Mouse (Mus musculus) heart, postnatal 14 days (tissue): Measurements from ENCODE around the gene Anapc15. TPM values are rescaled to one million over a fixed set of nuclear protein-coding genes. Genes with fewer than 3 reads are reported as not detected.
"Not testable (repeated sequence)": the region's sequence is repeated elsewhere in the genome, so short reads cannot be mapped to it uniquely, and the experiment has no call there.

Source experiments
- DNase-seq, 2 experiments: peaks; one replicate each; pipeline ENCODE4 v3.0.0; 2021 to 2022
- intact Hi-C: fragments of 180-260 bp; cut with DNase I; formaldehyde crosslinking; loops from one replicate; pipeline ENCODE4 v1.15.1; 2025
- total RNA-seq, 2 experiments: library from RNA; stranded (reverse); gene quantifications; 2 replicates each; pipeline ENCODE4 v1.2.3; 2021

Anapc15 gene
- total RNA-seq, 2 experiments from 2014 or later = 17.1 to 21.8 TPM

GRCm38 (mm10) chr7:101884160-101884559 is 20.6 kb downstream of the Anapc15 start:
- no peak for DNase-seq
- intact Hi-C loops = no loop called here

DNA sequence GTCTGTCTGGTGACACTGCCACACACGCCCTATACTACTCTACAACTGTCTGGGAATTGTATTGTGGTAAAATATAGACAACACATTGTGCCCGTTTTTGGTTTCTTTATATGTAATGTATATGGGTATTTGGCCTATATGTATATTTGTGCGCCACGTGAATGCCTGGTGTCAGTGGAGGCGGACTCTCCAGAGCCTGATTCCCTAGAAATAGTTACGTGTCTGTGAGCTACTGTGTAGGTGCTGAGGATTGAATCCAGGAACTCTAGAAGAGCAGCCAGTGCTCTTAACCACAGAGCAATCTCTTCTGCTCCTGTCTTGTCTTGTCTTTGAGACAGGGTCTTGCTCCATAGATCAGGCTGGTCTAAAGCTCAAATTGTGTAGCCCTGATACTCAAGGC is 22.8 kb downstream of the Anapc15 start:
- intact Hi-C loops = no loop called here
- no peak for DNase-seq

DNA sequence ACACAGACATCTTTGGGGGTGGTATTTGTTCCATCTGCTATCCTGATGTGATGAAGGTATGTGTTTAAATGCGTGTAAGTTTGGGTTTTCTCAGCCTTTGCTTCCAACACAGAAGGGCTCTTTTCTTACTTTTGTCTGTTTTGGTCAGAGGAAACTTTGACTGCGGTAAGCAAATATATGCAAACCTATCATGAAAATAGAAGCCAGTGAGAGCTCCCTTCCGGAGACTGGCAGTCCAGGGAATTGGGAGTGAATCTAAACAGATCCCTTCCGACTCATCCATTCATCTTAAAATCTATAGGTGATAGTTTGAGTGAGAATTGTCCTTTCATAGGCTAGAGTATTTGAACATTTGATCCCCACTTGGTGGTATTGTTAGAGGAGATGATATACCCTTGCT is 24.9 kb downstream of the Anapc15 start:
- intact Hi-C loops = no loop called here
- no peak for DNase-seq

- intact Hi-C loops = loop anchor here (5.0 kb wide), 4 partner anchors 37 to 233 kb away; partner anchors contain the start of genes Clpb, Inppl1, Lrrc51 and Numa1
- no peak for DNase-seq
These were observed 32.2 kb downstream of the Anapc15 start for GRCm38 (mm10) chr7:101895695-101896094.

DNA sequence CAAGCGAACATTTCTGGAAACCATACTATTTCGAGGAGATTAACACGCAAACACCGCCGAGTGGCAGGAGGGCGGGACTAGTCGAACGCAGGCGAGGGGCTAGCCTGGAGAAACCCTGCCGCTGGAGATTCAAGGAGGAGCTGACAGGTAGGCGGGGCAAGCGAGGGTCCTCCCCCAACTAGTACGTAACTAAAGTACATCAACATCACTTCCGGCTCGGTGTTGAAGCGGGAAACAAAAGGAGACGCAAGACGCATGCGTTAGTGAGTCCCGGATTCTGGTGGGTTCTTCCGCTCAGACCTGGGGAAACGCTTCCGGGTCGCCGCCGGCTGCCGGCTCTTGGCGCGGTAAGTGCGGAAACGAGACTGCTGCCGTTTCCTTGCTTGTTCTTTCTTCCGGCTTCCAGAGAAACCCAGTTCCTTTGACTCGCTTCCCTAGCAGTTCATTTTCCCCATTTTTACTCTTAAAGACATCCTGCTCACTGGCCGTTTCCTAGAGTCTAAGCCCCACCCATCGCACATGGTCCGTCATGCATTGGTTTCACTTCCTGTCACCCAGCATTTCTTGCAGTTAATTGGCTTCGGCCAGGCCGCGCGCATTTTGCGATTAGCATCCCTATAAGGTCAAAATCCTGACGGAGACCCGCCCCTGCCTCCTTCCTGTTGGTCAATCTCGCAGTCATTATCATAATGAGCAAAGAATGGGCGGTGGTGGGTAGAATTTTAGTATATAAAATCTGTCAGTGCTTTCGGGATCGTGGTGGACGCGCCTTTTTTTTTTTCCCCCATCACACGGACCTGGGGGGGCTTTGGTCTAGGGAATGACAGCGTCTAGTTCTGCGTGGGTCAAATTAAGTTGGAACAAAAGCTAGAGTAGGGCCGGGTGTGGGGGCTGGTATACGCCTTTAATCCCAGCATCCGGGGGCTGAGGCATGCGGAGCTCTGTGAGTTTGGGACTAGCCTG is 32.9 kb downstream of the Anapc15 start:
- intact Hi-C loops = loop anchor here (5.0 kb wide), 4 partner anchors 36 to 234 kb away; partner anchors contain the start of genes Clpb, Inppl1, Lrrc51 and Numa1
- DNase-seq = peak; percentile 91 to 95

DNA sequence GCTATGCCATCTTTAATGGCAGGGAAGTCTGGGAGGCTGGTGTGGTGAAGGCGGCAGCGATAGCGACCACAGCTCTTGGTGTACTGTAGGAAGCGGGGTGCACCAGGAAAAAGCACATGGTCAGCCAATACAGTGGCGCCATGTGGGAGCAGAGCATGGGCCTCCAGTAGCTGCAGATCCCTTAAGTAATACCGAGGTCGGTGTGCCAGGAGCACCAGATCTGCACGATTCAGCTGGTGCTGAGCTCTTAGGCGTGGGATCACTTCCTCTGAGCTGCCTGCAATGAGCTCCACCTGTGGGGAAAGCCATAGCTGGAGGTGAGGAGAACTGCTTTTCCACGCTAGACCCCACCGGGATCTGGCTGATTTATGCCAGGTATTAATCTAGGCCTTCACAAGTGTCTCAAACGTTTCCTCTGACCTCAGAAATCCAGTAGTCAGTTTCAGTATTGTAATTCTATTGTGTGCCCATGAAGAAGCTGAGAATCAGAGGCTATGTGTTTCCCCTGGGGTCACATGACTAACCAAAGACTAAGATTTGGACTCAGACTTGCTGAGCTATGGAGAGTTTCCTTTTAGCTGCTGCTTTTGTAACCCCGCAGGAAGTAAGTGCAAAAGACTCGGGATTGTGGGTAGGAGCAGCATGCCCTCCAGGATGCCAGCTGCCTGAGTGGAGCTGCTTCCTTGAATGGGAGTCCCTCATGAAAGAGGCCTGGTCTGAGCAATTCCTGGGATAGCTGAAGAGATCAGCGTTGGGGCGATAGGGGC is 37.0 kb downstream of the Anapc15 start:
- no peak for DNase-seq
- intact Hi-C loops = no loop called here

DNA sequence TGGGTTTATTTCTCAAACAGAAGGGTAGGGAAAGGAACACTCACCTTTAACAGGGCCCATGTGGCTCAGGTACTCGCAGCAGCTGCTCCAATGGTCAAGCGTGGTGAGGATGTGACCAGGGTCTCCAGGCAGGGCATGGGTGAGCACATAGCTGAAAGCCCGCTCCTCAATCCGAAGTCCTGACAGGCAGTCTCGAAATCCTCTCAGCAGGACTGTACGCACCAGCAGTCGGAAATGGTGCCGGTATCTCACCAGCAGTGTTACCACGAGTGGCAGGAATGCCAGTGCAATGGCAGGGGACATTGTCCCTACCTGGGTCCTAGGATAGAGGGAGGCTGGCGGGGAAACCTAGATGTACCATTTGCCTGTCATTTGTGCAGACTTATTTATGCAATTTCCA is 38.5 kb downstream of the Anapc15 start:
- DNase-seq = no peak
- intact Hi-C loops = no loop called here

DNA sequence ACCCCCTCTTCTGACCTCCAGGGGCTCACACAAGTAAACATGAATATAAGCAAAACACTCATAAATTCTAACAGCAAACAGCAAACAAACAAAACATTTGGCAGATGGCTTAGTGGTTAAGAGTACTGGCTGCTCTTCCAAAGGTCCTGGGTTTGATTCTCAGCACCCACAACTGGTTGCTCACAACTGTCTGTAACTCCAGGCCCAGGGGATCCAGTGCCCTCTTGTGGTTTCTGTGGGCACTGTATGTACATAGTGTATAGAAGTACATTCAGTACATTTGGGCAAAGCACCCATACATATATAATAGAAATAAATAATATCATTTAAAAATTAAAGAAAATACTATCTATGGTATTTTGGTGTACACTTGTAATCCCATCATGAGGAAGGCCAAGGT is 39.3 kb downstream of the Anapc15 start:
- DNase-seq = no peak
- intact Hi-C loops = no loop called here

DNA sequence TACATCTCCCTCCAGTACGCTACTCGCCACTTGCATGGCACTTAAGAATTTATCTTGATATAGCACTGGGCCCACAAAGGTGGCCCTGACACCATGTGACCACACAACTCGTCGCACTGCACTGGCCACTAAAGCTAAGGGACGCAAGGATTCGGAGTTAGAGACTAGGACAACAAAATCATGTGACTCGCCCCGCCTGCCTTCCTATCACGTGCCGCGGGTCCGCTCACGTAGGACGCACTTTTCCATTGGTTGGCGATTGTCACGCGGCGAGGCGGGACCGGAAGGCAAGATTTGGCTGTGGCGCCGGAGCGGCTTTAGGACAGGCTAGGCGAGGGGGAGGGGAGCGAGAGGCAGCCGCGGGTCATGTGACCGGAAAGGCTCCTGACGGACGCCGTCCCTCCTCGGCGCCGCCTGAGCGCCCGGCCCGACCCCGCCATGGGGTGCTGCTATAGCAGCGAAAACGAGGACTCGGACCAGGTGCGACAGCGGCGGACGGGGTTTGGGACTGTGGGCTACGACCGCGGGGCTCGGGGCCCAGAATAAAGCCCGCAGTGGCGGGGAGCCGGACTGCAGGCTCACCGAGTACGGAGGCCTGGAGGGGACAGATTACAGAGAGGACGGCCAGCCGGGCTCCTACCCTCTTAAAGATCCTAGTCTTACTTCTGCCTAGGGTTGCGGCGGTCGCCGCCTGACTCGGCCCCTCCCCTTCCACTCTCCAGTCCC is 42.2 kb downstream of the Anapc15 start, which contains the start of gene Lamtor1:
Gene Lamtor1 (plus strand): TSS at position 344 of the 726 bp plus-strand sequence.
- intact Hi-C loops = no loop called here

DNA sequence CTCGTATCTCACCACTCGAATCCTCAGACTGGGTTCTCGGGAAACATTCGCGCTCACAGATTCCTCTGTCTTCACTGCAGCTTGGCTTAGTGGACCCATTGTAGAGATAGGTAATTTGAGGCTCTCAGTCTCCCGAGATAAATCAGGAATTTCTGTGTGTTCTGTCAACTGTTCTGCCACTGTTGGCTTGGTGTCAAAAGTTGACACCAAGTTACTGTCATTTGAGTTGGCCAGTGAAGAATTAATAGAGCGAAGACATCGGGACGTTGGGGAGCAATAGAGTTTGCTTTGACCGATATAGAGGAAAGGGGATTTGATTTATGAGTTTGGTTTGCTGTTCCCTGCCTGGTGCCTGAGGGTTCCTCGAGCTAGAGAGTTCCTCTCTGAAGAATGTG is 42.8 kb downstream of the Anapc15 start, which contains the start of gene Tomt:
Gene Tomt (minus strand): TSS at position 73 of the 395 bp plus-strand sequence.
- DNase-seq = no peak
- intact Hi-C loops = no loop called here

More for the DNA sequence above, 42.2 kb downstream of the Anapc15 start, which contains the start of gene Lamtor1:
- DNase-seq = peak; percentile 99

DNA sequence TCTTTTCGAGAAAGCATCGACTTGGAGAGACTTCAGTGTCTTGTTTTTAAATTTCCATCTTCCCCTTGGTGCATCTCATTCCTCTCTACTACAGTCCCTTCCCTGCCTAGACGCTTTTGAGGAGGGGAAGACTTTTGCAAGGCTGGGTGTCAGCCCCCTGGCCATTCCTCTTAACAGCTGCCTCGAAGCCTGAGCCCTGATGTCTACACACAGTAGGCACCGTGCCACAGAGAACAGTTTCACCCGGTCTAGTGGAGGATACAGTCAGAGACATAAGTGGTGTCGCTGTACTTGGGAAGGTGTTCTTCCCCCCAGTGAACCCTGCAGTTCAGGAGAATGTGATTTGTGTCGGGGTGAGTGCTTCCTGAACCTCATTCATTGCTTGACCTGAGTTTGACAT is 43.2 kb downstream of the Anapc15 start:
- DNase-seq = no peak
- intact Hi-C loops = no loop called here

DNA sequence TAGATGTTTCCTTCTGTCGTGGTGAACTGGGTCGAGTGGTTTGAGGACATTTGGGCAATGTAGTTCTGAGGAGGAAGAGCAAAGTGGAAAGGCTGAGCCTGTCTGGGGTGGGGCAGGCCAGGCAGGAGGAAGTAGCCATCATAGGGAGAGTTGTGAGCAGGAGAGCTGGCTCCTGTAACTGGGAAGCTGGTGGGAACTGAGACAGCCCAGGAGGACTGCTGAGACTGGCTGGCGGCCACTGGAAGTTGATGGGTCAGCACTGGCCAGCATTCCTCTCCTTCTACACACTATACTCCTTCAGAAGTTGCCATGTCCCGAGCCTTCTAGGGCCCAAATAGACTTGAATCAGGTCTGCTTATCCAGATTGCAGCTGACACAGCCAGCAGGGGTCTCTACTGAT is 44.9 kb downstream of the Anapc15 start:
- peak in 1 of 2 experiments; percentile 26 for DNase-seq
- intact Hi-C loops = no loop called here

DNA sequence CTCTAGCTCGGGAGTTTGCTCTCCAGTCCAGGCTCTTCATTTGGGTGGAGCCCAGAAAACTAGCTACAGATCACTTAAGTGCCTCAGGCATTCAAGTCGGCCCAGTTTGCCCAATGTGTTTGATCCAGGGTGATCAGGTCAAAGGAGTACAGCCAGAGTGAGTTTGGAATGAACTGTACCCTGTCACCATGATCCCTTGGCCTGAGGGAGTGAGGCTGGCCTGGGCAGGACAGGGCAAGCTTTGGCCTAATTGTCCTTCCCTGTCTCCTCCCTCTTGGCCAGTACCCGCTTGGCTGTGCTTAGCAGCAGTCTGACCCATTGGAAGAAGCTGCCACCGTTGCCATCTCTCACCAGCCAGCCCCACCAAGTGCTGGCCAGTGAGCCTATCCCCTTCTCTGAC is 46.6 kb downstream of the Anapc15 start:
- intact Hi-C loops = no loop called here
- DNase-seq = no peak

GRCm38 (mm10) chr7:101911982-101912381 is 48.5 kb downstream of the Anapc15 start:
- intact Hi-C loops = no loop called here
- no peak for DNase-seq

GRCm38 (mm10) chr7:101918071-101918470 is 54.6 kb downstream of the Anapc15 start:
- intact Hi-C loops = loop anchor here (2.0 to 5.0 kb wide), 3 partner anchors 49 to 161 kb away; no protein-coding TSS in a partner anchor
- peak; percentile 59 to 77 for DNase-seq

DNA sequence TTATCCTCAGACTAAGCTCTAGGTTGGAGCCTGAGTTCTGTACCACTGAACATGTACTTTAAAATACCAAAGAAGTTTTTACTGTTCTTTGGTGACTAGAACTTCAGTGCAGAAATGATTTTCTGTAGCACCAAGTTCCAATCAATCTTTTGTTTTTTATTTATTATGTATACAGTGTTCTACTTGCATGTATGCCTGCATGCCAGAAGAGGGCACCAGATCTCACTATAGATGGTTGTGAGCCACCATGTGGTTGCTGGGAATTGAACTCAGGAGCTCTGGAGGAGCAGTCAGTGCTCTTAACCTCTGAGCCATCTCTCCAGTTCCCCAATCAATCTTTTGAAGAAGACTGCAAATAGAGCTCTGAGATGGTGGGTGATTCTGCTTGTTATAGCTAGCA is 62.4 kb downstream of the Anapc15 start:
- intact Hi-C loops, DNase-seq: not testable (repeated sequence)

- intact Hi-C loops = no loop called here
- DNase-seq = no peak
These were observed 64.6 kb downstream of the Anapc15 start for GRCm38 (mm10) chr7:101928093-101928492.

- DNase-seq = no peak
- intact Hi-C loops = loop anchor here (5.0 kb wide), 1 partner anchor 35 kb away; no protein-coding TSS in a partner anchor
These were observed 69.0 kb downstream of the Anapc15 start for GRCm38 (mm10) chr7:101932551-101932950.

DNA sequence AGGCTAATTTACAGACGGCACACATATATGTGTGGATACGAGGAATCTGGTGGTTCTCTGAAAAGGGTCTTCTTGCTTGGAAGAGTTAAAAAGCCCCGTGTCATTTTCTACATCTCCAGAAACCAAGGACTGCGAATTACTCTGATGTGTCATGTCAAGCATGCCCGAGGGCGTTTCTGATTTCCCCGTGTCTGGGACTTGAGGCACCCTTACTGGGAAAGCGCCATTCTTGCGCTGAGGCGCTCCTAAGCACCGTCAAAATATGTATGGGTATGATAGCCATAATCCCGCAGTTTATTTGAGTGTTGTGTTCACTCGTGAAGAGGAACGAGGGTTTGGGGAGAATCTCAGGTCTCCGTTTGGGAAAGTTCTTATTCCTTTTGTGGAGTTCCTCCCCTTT is 69.8 kb downstream of the Anapc15 start:
- intact Hi-C loops = loop anchor here (5.0 kb wide), 1 partner anchor 36 kb away; no protein-coding TSS in a partner anchor
- DNase-seq = no peak

DNA sequence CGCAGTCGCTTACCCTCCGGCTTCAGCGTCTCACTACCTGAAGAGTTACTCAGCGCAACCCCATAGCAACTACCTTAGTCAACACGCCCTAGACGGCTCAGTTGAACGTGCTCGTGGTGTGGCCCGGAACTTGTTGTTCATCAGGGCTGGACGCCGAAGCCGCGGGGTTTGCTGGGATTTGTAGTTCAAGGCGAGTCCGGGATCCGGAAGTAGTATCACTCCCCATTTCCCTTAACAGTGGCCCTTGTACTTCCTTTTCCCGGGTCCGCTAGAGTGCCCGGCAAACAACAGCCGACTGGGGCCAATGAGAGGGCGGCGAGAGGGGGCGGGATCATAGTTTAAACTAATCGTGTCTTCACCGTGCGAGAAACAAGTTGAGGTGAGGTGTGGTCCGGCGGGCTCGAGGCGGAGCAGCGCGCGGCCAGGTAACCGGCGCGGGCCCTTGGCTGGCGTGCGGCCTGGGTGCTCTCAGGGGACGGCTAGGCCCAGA is 70.3 kb downstream of the Anapc15 start, which contains the start of the genes Lrrc51 and Numa1:
Gene Lrrc51 (minus strand): TSS at position 145 of the 490 bp plus-strand sequence.
Gene Numa1 (plus strand): TSS at position 361 of the 490 bp plus-strand sequence.
- peak; percentile 93 to 96 for DNase-seq
- intact Hi-C loops = loop anchor here (2.0 to 5.0 kb wide), 2 partner anchors 36 to 37 kb away; no protein-coding TSS in a partner anchor
